Mouse (Mus musculus) kidney, embryonic 14.5 days (tissue): ENCODE measurements around the gene Lrrc55. TPM values are rescaled to one million over a fixed set of nuclear protein-coding genes. Genes with fewer than 3 reads are reported as not detected.

Experiments used
- ATAC-seq: fragments of 200-750 bp; cut with Nextera tagmentation; 2 replicates; pipeline ENCODE4 v1.8.0; 2017; ENCODE audit warnings: moderate number of reproducible peaks, mild to moderate bottlenecking, moderate TSS enrichment, moderate library complexity; ENCODE audit not compliant: low FRiP score, low TSS enrichment
- H3K27ac ChIP-seq: fragments of 300-500 bp; sonication (generic); 2 replicates; pipeline ENCODE4 v1.5.1; 2014; ENCODE audit warnings: low read depth, mild to moderate bottlenecking, low read length, moderate library complexity, mixed read lengths
- H3K27me3 ChIP-seq: fragments of 300-500 bp; sonication (generic); 2 replicates; pipeline ENCODE4 v1.6.1; 2014; ENCODE audit warnings: mild to moderate bottlenecking, low read length; ENCODE audit not compliant: control insufficient read depth, insufficient read depth
- H3K36me3 ChIP-seq: fragments of 300-500 bp; sonication (generic); 2 replicates; pipeline ENCODE4 v1.6.1; 2014; ENCODE audit warnings: low read length, mixed read lengths; ENCODE audit not compliant: control insufficient read depth, insufficient read depth
- H3K4me1 ChIP-seq: fragments of 300-500 bp; sonication (generic); 2 replicates; pipeline ENCODE4 v1.6.1; 2014; ENCODE audit warnings: low read length, mixed read lengths; ENCODE audit not compliant: control insufficient read depth, insufficient read depth
- H3K4me2 ChIP-seq: fragments of 300-500 bp; sonication (generic); replicated peaks from 2 replicates; pipeline ENCODE4 v1.6.1; 2014; ENCODE audit warnings: low read depth, mild to moderate bottlenecking, low read length
- H3K4me3 ChIP-seq: fragments of 300-500 bp; sonication (generic); 2 replicates; pipeline ENCODE4 v1.5.1; 2014; ENCODE audit warnings: mild to moderate bottlenecking, low read length
- H3K9ac ChIP-seq: fragments of 300-500 bp; sonication (generic); 2 replicates; pipeline ENCODE4 v1.6.1; 2014; ENCODE audit warnings: low read depth, mild to moderate bottlenecking, low read length, moderate library complexity
- H3K9me3 ChIP-seq: fragments of 300-500 bp; sonication (generic); 2 replicates; pipeline ENCODE4 v1.6.1; 2016; ENCODE audit warnings: low read length; ENCODE audit not compliant: control insufficient read depth
- WGBS: fragments of 180-500 bp; shearing (Covaris S2); extraction: QIAGEN DNeasy Blood & Tissue Kit; methylation state at CpG from one replicate; pipeline ENCODE4 v1.1.7; 2014; 5-methylcytosine and 5-hydroxymethylcytosine counted together
- polyA plus RNA-seq: library from polyadenylated mRNA; unstranded; fragments of >200 nt; fragmentation: Nextera tagmentation; extraction: Ambion mirVana; gene quantifications from 2 replicates; pipeline ENCODE4 v1.2.1, GENCODE M21; 2014

Gene Lrrc55
- polyA plus RNA-seq, 1 experiment from 2014 or later = 0.39 TPM

DNA sequence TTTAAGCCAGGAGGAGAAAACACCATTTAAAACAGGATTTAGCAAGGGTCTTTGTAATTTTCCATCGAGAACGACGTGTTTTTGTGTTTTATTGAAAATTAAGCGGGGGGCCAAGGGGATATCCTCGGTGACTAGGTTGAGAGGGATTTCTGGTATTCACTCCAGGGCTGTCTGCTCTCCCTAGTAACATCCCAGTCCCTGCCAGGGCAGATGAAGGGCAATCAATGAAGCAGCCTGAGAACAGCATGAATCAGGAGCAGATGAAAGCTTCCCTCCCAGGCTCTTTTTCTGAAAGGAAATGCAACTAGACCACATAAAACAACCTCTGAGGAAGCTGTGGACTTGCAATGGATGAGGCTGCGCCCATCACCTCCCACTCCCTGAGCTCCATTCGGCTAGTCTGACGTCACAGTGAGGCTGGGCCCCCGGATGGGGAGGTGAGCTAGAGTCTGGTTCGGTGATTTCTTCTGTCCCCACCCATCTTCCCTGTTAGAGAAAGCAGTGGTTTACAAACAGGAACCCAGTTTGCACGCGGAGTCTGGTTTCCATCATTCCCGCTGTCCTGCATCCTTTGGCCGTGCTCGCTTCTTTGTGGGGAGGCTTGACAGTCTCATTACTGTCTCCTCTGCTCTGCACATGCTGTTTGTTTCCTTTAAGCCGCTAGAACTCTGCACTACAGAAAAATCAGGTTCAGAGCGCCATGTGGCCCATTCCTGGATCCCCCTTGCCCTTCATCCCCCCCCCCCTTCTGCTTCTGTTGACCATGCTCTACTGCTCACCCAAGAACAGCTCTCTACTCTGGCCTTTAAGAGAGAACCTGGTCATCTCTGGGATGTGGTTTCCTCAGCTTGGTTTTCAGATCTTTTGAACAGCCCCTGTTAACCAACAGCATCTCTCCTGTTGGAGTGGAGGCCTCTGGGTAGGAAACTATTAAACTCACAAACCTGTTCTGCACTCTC is 27.5 kb upstream of the Lrrc55 start:
- H3K4me1 ChIP-seq = no peaks in the 10 kb centered on the region
- H3K4me2 ChIP-seq = peak overlapping the region; percentile 6; the same call in 1 of the 2 replicates
- no peak overlapping the region for H3K4me3 ChIP-seq
- no peak overlapping the region for H3K27ac ChIP-seq
- no peaks in the 10 kb centered on the region; the same call in 1 of the 2 replicates for H3K27me3 ChIP-seq
- no peaks in the 10 kb centered on the region for H3K36me3 ChIP-seq
- H3K9me3 ChIP-seq = no peaks in the 10 kb centered on the region
- 47% methylated on average over 17 of the region's 17 CpGs for WGBS
- no peak overlapping the region for H3K9ac ChIP-seq
- peak; percentile 74; the same call in 1 of the 2 replicates for ATAC-seq

DNA sequence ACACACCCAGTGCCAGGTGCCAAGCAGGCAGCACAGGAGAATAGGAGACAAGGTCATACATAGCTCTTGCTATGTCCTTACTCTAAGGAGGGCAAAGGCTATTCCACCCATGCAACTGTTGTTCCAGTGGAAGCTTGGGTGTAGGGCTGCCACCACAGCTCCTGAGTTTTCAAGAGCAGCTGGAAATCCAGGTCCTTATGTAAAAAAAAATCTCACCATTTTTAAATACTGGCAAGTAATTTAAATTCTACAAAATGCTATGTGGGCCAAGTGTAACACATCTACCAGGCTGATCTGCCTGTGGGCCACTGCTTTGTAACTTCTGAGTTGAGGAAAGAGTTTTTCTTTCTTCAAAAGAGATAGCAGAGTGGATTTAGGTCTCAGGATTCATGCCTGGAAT is 19.6 kb upstream of the Lrrc55 start:
- no peak overlapping the region for H3K4me2 ChIP-seq
- H3K9ac ChIP-seq = no peak overlapping the region
- H3K36me3 ChIP-seq = no peaks in the 10 kb centered on the region
- H3K9me3 ChIP-seq = no peaks in the 10 kb centered on the region
- ATAC-seq = no peak
- no peaks in the 10 kb centered on the region for H3K27me3 ChIP-seq
- no peak overlapping the region for H3K4me3 ChIP-seq
- no peaks in the 10 kb centered on the region for H3K4me1 ChIP-seq
- H3K27ac ChIP-seq = no peak overlapping the region

DNA sequence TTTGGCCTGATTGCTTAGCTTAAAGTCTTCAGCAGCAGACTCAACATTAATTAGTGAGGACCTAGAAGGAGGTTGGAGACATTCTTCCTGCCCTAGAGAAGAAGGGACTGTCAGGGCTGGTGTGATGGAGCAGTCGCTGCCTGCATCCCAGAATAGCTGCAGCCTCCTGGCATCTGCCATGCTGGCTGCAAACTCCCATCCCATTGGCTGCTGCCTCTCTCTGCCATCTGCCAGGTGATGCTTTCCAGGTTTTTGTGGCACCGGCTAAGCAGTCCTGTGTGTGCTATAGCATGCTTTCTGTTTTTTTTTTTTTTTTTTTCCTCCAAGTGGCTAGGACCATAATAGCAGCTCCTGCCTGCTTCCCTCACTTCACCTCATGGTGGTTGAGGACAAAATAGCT is 16.7 kb upstream of the Lrrc55 start:
- no peak overlapping the region for H3K27ac ChIP-seq

DNA sequence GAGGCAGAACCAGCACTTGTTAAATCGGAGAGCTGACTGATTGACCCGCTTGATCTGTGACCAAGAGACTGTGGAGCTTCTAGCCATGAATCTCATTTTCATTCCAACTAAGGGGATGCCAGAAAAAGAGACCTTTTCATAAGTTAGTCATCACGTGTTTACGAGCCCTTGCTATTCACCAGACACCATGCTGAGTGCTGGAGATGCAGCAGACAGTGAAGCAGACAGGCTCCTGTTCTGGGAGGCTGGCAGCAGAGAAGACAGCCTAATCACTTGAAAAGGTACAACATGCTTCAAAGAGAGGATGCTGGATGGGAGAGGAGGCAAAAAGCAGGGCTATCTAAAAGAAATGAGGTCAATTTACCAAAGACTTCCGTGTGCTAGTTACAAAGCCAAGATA is 12.3 kb upstream of the Lrrc55 start:
- 79% methylated on average over 5 of the region's 5 CpGs for WGBS
- Histone ChIP-seq H3K27me3 (no peaks in the 10 kb centered on the region), H3K9me3 (no peaks in the 10 kb centered on the region), H3K4me1 (no peaks in the 10 kb centered on the region), H3K36me3 (no peaks in the 10 kb centered on the region), H3K4me2 (no peak overlapping the region), H3K27ac (no peak overlapping the region), H3K4me3 (no peak overlapping the region), H3K9ac (no peak overlapping the region)
- no peak for ATAC-seq

More for the DNA sequence above, 16.7 kb upstream of the Lrrc55 start:
- H3K27me3 ChIP-seq = no peaks in the 10 kb centered on the region
- H3K9me3 ChIP-seq = no peaks in the 10 kb centered on the region
- ATAC-seq = no peak
- no peaks in the 10 kb centered on the region for H3K36me3 ChIP-seq
- no peaks in the 10 kb centered on the region for H3K4me1 ChIP-seq
- H3K9ac ChIP-seq = no peak overlapping the region
- WGBS = 62% methylated on average over 2 of the region's 2 CpGs
- H3K4me2 ChIP-seq = no peak overlapping the region
- no peak overlapping the region for H3K4me3 ChIP-seq

DNA sequence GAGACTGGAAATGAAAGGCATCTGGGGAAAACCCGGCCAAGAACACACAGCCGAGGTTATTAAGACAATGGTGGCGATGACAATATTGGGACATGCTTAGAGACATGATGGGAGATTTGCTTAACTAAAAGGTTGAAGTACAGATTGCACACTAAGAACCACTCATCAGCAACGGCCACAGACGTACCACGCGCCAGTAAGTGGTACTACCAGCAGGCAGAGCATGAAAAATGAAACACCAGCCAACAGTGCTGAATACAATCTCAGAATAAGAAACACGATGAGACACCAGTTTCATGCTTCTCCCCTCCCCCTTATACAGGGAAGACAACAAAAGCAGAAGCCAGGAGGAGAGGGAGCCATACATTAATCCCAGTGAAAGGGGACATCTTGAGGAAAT is 8.2 kb upstream of the Lrrc55 start:
- H3K27me3 ChIP-seq = no peaks in the 10 kb centered on the region
- WGBS = 87% methylated on average over 8 of the region's 8 CpGs
- H3K4me2 ChIP-seq = no peak overlapping the region
- ATAC-seq = no peak
- no peak overlapping the region for H3K9ac ChIP-seq
- H3K36me3 ChIP-seq = no peaks in the 10 kb centered on the region
- no peak overlapping the region for H3K27ac ChIP-seq
- no peak overlapping the region for H3K4me3 ChIP-seq
- no peaks in the 10 kb centered on the region for H3K4me1 ChIP-seq
- no peaks in the 10 kb centered on the region for H3K9me3 ChIP-seq

DNA sequence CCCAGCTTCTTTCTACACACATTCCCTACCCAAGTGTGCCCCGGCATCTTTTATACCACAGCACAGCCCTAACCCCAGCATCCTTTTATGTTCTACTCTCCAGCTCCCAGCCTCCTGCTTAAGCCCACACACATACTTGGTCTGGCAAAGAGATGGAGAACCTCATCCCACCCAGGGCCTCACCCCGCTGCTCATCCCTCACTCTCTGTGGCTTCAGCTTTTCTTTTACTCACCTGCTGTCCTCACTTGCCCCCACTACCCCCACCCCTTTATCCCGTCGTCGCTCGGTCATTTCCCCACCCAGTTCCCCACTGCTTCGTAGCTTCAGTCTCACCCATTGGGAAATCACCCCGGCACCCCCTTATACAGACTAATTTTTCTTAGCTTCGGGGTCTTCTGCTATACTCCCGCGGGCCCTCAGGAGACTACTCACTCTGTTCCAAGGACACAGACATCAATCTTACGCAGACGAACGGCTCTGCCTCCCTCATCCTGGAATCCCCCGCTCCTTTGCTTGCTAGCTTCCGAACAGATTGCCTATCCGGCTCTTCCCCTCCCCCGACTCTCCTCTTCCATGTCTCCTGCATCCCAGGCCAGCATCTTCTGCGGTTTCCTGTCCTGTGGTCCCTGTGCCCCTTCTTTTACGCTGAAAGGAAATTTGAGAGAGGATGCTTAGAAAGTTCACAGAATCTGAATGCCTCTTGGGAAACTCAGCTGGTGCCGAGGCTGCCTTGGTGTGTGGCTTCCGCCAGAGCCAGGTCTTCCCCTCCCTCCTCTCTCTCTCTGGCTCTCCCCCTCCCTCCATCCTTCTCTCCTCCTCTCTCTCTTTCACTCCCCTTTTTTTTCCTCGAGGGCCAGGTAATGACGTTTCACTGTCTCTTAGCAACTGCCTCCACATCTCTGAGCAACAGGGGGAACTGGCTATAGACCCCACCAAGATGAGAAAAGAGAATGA is 1.3 kb upstream of the Lrrc55 start:
- no peak overlapping the region for H3K9ac ChIP-seq
- 3% methylated on average over 24 of the region's 24 CpGs for WGBS
- peak overlapping the region; percentile 32 for H3K4me2 ChIP-seq
- no peaks in the 10 kb centered on the region for H3K27me3 ChIP-seq
- H3K9me3 ChIP-seq = no peaks in the 10 kb centered on the region
- peak overlapping the region; percentile 16 for H3K4me3 ChIP-seq
- no peak overlapping the region for H3K27ac ChIP-seq
- H3K4me1 ChIP-seq = no peaks in the 10 kb centered on the region
- peak; percentile 68 for ATAC-seq
- no peaks in the 10 kb centered on the region for H3K36me3 ChIP-seq

DNA sequence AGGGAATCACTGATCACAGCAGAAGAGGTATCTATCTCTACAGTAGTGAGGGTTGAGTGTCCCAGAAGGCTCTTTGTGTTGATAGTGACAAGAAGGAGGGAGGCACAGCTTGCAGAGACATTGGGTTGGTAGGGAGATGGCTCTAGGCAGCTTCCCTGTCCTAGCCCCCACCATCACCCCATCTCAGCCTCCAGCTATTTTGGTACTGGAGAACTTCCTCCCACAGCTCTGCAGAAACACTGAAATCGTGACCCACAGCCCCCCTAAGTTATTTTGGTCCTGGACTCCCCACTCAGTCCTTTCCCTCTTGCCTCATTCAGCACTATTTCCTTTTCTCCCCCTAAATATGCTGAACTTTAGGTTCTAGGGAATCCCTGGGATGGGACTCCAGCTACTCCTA is 2.4 kb downstream of the Lrrc55 start:
- Histone ChIP-seq H3K36me3 (no peaks in the 10 kb centered on the region), H3K4me1 (no peaks in the 10 kb centered on the region), H3K27ac (no peak overlapping the region), H3K4me3 (no peak overlapping the region), H3K9me3 (no peaks in the 10 kb centered on the region), H3K27me3 (peaks cover 5% of the 10 kb centered on the region; the same call in 1 of the 2 replicates), H3K9ac (no peak overlapping the region), H3K4me2 (no peak overlapping the region)
- no peak for ATAC-seq
- 42% methylated on average over 1 of the region's 1 CpGs for WGBS

DNA sequence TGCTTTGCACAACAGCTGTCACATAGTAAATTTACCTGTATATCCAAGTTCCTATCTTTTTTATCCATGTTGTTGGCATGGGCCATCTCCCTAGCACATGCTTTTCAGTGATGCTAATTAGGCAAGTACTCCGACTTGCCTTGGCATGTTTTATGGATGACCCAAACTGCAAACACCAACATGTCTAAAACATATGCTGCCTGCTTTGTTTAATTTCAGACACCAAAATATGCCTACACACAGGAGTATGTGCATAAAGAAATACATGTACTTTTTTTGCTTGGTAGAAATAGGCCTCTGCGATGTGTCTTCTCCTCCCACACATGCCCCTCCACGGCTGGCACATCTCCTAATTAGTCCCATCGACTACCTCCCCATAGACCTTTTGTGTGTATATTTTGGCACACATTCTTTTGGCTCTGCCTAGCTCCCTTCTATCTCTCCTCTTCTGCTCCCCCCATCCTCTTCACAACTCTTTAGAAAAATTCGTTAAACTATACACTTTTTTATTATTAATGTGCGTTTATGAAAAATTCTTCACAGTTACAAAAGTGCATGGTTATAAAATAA is 9.3 kb downstream of the Lrrc55 start:
- Histone ChIP-seq H3K36me3 (no peaks in the 10 kb centered on the region), H3K4me2 (no peak overlapping the region), H3K9ac (no peak overlapping the region), H3K9me3 (no peaks in the 10 kb centered on the region), H3K27me3 (peaks cover 5% of the 10 kb centered on the region; the same call in 1 of the 2 replicates), H3K4me3 (no peak overlapping the region), H3K27ac (no peak overlapping the region), H3K4me1 (no peaks in the 10 kb centered on the region)
- 88% methylated on average over 6 of the region's 6 CpGs for WGBS
- no peak for ATAC-seq
